Mouse (Mus musculus) regulatory T cell (primary cell): Measurements from ENCODE around the gene Phlpp1.

Source experiments
- in situ Hi-C: fragments of 300-600 bp; cut with MboI, MseI; formaldehyde crosslinking; loops from one replicate; pipeline ENCODE4 v1.15.1; 2025; ENCODE audit warnings: high pct_unique_total_duplicates

The Phlpp1 gene

DNA sequence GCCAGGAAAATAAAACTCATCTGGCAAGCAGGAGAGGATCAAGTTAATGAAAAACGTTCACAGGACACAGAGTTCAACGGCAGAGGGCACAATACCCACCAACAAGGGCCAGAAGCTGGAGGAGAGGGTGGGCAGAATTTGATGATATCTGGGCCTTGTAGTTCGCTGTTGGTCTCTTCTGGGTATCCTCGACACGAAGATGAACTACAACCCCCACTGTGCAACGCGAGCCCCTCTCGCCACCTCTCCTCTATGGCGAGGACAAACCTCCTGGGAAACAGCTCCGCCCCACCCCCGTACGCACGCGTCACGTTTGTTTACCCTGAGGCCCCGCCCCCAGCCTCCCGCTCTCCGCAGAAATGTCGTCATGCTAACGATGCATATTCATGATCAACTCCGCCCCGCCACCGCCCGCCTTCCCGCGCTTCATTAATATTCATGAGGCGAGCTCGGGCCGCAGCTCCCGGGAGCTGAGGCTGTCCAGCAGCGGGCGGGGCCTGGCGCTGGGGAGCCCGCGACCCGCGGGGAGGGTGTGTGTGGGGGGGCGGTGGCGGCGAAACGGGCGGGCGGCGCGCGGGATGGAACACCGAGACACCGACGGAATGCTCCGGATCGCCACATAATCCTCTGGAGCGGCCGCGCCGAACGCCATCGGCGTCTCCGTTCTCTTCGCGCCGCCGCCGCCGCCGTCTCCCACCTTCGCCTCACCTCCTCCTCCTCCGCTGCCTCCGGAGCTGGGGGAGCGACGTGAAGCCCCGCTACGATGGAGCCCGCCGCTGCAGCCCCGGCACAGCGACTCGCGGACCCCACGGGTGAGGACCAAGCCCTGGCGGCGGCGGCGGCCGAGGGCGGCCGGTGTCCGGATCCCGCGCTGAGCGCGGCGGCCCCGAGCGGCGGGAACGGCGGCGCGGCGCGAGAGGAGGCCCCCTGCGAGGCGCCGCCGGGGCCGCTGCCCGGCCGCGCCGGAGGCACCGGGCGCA lies at the start of gene Phlpp1:
Gene Phlpp1, plus strand, starts transcription at position 512 of the 980 bp plus-strand sequence.
- in situ Hi-C loops, result no loop called here

DNA sequence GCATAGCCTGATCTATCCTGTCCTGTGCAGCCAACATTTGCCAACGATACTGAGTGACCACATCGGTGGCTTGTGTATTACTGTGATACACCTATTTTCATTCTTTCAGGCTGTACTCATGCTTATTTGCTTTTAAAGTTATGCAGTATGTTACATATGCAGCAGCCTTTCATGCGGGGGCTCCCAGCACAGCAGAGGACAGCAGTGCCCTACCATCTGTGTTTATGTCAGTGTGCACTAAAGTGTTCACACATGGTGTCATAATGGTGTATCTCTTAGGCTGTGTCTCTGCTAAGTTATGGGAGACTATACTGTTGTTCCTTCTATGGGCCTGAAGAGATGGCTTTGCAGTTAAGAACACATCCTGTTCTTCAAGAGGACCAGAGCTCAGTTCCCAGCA lies 45.0 kb upstream of the Phlpp1 start:
- in situ Hi-C loops, result loop anchor here (10.0 kb wide), 1 partner anchor 762 kb away; no protein-coding TSS in a partner anchor

DNA sequence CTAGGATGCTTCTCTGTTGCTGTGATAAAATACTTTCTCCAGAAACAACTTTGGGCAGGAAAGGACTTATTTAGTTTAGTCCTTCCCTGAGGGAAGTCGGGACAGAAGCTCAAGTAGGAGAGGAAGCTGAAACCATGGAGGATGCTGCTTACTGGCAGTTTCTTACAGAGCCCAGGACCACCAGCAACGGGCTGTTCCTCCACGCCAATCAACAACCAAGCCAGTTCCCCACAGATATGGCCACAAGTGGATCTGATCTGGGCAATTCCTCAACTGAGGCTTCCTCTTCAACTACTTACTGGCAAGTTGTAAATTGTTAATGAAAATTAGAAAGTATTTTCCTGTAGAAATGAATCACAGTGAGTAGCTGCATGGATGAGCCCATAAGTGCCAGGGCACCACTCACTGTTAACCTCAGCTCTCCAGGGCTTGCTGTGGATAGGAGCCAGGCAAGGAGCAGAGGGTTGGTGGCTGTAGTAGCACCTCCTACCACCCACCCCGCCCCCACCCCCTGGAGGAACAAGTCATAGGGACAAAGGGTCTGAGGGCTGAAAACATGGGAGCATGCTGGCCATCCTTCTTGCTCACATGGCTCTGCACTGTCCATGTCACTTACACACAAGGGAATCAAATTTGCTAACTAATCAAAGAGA lies 39.7 kb upstream of the Phlpp1 start:
- in situ Hi-C loops, result no loop called here

DNA sequence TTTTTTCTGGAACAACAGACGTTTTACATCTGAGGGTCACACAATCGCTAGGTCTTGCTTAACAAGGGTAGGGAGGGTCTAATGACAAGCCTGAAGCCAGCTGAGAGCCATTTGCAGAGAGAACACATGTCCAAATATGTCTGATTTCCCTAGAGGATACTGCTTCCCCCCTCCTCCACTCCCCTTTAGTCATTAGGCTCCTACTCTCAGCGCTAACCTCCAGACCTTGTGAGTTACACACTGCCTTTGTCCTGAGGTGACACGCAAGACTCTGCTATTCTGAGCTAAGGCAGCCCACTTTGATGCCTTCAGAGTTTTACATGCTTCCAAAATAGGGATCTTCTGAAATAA lies 39.2 kb upstream of the Phlpp1 start:
- in situ Hi-C loops, result no loop called here

DNA sequence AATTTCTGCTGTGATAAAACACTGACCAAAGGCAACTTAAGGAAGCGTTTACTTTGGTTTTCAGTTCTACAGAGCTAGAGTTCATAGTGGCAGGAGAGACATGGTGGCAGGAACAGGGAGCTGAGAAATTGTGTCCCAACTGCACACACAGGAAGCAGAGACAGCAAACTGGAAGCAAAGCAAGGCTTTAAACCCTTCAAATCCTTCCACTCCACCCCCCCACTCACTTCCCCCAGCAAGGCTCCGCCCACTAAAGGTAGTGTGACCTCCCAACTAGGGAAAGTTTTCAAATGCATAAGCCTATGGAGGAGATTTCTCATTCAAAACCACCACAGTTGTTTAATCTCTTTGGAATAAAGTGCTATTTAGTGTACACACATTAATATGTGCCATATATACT lies 32.9 kb upstream of the Phlpp1 start:
- in situ Hi-C loops, result no loop called here

DNA sequence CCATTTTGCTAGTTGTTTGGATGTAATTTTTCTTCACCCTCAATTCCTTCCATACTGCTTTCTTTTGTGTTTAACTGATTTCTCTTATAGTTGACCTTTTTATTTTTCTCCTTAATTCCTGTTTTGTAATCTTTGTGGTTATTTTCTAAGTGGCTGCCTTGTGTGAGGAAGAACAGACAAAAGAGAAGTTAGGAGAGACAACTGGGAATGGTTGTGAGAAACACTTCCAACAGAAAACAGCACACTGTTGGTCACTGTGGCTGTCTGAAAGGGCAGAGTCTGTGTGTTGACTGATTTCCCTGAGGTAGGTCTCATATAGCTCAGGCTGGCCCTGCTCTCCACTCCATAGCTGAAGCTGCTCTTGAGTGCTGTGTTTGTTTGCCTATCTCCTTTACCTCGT lies 32.4 kb upstream of the Phlpp1 start:
- in situ Hi-C loops, result no loop called here

DNA sequence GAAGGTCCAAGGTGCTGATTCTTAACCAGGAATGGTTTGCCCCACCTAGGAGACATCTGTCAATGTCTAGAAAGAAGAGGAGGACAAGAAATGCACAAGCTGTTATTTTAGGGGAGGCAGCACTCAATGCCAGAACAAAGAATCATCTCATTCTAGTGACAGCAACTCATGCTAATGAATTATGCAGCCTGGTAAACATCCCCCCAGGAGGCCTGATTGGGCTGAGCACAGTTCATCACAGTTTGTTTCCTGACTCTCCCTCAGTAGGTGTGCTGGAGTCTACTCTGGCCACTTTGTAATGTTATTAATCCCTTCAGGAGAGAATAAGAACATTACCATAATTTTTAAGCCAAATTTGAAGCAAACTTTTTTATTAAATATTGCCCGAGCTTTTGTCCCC lies 29.5 kb upstream of the Phlpp1 start:
- in situ Hi-C loops, result no loop called here

DNA sequence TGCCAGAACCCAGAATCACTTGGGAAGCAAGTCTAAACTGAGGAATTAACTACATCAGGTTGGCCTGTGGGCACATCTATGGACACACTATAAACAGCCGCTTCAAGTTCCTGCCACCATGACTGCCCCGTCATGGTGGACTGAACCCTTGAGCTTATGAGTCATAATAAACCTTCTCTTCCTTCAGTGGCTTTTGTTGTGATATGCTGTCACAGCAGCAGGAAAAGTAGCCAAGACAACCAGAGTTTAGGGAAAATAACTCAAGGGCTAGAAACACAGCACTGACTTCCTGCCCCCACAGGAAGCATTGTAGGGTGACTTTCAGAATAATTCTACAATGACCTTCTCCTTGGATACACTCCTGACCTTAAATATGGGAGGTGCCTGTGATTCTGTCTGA lies 27.0 kb upstream of the Phlpp1 start:
- in situ Hi-C loops, result no loop called here

DNA sequence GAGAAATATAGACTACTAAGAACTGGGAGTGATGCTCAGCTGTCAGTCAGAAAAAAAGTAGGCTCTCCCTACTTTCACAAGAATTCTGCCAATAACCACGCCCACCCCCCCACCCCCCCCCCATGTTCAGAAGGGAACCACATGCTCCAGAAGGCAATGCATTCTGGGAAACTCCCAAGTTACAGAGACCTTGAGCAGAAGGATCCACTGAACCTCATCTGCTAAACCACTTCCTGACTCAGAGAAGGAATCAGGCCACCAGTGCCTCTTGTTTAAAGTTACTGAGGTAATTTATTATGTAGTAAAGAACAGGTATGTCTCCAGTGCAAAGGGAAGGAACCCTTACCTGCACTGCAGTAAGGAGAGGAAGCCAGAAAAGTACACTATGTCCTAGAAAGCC lies 26.5 kb upstream of the Phlpp1 start:
- in situ Hi-C loops, result no loop called here

DNA sequence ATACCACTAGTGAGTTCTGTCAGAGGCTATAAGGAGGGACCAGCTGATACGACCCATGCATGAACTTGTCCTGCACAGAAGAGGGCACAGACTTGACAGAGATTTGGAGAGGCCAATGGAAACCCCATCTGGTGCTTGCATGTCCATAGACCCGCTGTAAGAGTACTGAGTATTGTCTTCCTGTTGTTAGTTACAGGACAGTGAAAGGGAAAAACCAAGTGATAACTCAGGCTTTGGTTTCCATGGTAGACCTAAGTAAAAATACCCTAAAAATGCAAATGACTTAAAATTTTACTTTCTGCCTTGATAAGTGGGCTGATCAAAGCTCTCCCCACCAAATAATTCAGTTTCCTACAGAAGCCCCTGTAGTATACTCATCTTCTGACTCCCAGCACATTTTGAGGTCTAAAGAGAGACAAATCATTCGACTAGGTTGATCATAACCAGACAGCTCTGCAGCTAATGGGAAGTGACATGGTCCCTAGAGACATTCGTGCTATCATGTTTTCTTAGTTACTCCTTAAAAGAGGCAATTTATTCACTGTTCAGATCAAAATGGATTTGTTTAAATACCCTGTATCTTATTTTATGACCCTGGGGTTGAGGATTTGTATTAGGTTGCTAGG lies 25.9 kb upstream of the Phlpp1 start:
- in situ Hi-C loops, result no loop called here

DNA sequence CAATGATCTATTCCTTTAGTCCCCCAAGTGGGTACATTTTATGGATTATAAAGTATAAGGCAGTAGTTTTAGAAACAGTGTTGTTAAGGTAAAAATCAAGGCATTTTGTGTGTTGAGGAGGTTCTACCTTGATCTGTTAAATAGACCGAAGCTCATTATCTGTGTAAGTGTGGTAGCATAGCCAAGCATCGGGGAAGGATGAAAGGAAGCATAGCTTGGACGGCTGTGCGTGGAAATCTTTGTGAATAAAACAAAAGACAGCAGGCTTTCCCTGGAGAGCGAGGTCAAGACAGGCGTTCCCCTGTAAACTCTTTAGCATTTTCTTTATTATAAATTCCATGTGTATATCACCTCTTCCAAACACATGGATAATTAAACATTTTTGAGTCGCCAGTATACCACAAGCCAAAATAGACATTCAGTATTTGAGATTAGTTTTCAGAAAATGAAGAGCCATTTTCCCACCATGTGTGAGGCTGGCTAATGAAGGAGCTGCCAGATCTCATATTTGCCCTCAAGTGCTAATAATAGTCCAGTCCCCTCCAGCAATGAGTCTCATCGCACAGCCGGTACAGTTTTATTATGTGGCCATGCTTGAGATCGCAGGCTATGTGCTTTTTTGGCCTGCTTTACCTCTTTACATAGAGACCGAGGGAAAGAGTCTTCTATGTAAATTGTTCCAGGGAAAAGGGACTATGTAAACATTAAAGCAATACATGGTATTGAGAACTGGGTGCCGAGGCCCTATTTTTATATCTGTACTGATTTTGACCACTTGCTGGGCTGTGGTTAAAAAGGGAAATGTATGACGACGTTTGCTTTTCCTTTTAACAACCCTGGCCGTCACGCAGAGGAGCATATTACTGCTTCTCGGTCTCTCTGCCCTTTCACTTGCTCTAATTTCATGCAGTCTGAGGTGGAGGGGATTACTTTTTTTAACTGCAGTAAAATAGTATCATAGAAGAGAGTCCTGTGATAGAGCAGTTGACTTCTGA lies 22.9 kb upstream of the Phlpp1 start:
- in situ Hi-C loops, result no loop called here

DNA sequence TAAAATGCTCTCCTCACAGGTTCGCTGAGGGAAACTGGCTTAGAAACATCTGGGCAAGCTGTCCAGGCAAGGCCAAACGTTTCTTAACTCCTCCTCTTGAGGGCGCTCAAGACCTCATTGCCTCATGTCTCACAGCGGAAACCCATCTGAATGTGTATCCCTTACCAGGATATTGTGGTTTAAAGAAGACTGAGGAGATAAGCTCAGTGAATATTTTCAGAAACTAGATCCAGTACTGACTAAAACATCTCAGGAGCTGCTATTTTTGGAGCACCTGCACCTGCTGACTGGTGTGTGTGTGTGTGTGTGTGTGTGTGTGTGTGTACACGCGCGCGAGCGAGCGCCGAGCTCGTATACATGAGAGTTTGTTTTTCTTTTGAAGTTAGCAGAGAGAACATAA lies 19.7 kb upstream of the Phlpp1 start:
- in situ Hi-C loops, result loop anchor here (5.0 kb wide), 4 partner anchors 90 to 590 kb away; no protein-coding TSS in a partner anchor

DNA sequence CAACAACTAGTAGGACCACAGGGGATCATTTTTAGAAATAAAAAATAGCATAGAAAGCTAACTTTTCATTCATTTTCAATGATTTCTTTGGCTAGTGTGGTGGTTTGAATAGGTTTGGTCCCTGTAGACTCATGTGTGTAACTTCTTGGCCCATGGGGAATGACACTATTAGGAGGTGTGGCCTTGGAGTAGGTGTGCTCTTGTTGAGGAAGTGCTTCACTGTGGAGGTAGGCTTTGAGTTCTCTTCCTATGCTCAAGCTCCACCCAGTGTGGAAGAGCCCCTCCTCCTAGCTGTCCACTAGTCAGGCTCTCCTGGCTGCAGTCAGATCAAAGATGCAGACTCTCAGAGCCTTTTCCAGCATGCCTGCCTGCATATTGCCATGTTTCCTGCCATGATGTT lies 18.8 kb upstream of the Phlpp1 start:
- in situ Hi-C loops, result loop anchor here (5.0 kb wide), 4 partner anchors 90 to 590 kb away; no protein-coding TSS in a partner anchor

DNA sequence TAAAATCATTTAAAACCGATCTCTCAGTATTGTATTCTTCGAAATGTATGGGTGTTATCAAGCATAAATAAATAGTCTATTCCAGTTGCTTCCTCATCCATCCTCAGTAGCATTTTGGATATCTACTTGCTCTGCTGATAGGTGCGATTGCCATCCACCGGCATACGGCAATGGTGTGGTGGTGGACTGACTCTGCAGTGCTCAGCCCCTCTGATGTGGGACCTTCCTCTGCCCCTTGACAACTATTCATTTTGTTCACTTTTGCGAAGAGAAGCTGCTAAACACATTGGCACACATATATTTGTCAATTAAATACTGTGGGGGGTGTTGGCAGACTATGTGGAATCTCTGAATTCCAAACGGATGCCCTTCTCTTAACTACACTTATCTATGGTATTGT lies 17.0 kb upstream of the Phlpp1 start:
- in situ Hi-C loops, result loop anchor here (5.0 kb wide), 4 partner anchors 92 to 588 kb away; no protein-coding TSS in a partner anchor

DNA sequence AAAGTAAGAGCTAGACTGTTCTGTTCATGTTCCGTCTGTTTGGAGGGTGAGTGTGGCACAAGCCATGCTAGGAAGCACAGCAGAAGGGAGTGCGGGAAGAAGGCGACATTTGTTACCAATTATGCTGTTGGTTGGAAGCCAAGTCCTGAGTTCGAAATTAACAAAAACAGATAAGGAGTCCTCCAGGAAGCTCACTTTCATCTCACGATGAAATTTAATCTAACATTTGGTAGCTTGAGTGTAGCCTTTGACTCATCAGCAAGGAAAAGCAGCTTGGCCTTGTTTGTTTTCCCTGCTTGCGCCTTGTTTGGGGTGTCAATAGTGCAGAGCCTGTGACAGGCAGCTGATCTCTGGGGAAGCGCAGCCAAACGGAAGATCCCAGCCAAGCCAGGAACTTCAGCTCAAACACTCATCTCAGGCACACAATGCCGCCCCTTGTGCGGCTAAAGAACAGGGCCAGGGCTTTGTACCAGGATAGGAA lies 16.4 kb upstream of the Phlpp1 start:
- in situ Hi-C loops, result no loop called here

DNA sequence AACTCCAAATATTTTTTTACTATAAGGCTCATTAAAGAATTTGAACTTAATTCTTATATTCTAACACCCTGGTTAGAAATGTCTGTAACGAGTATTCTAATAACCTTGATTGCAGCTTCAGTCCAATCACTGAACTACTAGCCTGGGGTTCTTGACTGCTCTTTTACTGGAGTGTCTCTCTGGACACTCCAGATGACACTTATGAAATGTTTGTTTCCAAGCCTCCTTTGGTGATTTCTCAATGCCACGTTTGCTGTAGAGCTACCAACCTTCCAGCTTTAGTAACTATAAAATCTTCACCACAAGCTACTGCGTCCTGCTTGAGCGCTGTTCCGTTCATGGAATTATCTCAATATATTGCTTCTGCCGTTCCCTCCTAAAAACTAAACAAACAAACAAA lies 15.8 kb upstream of the Phlpp1 start:
- in situ Hi-C loops, result no loop called here

DNA sequence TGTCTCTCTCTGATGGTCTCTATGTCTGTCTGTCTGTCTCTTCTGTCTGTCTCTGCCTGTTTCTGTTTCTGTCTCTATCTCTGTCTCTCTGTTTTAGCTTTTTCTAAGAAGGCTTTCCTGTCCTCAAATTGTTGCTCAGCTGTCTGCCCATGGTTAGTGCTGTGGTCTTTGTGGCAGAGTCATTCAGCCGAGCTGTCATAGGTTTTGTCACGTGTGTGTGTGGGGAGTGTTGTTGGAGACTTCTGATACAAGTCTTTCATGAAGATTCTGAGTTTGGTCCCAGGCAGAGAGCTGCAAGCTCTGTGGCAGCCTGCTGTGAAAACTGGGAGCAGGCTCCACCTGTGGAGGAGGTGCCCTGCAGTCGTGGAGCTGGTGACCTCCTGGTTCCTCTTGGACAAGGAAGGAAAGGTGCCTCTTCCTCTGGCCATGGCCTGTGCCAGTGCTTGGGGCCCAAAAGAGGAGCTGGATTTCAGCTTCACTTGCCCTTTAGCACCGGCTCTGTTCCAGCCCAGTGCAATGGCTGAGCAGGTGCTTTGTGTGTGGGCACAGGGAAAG lies 13.5 kb upstream of the Phlpp1 start:
- in situ Hi-C loops, result no loop called here

DNA sequence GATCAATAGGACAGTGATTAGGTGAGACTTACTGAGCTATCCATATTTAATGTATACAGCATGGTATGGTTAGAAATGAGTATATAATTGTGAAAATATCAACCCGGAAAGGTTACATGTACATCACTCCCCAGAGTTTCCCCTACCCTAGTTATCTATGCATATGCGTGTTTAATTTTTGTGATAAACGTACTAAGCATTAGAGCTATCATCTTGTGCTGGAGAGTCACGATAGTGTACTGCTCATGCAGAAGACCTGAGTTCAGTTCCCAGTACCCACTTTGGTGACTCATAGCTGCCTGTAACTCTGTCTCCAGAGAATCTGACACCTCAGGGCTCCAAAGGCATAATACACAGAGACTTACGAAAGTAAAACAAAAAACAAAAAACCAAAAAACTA lies 11.9 kb upstream of the Phlpp1 start:
- in situ Hi-C loops, result no loop called here

DNA sequence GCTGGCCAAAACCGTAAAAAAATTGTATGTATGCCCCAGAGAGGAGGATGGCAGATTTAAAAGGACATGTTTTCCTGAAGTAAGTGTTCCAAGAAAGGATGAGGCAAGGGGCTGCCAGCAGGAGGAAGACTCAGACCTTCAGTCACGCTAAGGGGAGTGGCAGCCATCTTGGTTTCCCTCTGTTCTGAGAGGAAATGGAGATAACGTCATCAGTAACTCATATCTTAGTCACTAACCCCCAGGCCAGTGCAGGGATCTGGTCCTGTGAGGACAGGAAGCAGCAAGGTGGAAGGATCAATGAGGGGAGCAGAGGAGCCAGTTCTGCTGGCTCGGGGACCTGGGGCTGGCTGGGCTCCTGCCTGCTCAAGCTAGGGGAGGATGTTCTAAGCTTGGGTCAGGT lies 10.6 kb upstream of the Phlpp1 start:
- in situ Hi-C loops, result no loop called here

DNA sequence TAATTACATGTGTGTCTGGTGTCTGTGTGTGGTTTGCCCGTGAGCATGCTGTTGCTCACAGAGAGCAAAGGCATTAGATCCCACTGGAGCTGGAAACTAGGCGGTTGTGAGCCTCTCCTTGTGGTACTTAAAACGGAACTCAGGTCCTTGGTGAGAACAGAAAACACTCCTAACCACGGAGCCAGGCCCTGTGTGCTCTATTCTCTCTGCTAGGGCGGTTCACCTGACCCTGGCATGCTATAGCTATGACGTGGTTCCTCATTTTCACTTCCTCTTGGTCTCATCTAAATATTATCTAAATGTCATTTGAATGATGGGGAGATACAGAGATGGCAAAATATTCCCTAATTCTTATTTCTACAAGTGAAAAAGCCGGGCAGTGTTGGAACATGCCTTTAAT lies 9.0 kb upstream of the Phlpp1 start:
- in situ Hi-C loops, result no loop called here

DNA sequence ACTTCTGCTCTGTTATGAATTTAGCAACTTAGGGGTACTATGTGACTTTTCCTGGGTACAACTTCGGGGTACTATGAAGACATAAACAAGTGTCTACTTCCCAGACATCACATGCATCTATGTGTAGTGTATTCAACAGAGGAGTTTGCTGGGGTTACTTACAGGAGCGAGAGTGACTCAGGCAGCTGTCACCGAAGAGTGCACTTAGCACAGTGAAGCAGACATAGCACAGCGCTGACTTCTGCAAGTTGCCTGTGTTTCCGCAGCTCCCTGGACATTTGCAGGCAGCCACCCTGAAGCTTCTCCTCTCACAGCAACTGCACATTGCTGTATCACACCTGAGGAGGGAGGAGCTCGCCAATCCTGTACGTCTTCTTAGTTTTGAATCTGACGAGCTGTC lies 8.2 kb upstream of the Phlpp1 start:
- in situ Hi-C loops, result no loop called here
